Mouse (Mus musculus) lung, adult 18-20 months (tissue): ENCODE results near the gene Pecr.
"Not testable (repeated sequence)": the region's sequence is repeated elsewhere in the genome, so short reads cannot be mapped to it uniquely, and the experiment has no call there.

ENCODE experiments used
- DNase-seq, 2 experiments: peaks; one replicate each; pipeline ENCODE4 v3.0.0; 2022; ENCODE audit warnings: mixed read lengths in 2 of 2

Gene Pecr

GRCm38 (mm10) chr1:72287893-72288292 lies 3.8 kb upstream of the Pecr start:
- no peak for DNase-seq

DNA sequence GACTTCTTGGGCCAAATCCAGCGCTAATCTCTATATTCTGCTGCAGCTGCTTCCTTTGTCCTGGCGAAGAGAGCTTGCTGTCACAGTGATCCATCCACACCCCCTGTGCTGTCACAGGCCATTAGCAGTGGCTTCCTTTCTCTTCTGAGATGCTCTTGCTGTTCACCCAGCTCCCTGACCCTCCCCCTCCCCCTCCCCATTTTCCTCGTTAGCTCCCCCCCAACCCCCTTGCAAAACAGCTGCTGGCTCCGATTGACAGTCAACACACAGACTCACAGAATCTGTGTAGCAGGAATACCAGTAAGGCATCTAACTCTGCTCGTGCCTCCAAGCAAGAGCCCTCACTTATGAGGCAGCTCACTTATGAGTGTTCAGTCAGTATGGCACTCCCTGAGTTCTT lies 2.8 kb upstream of the Pecr start:
- DNase-seq = no peak

- DNase-seq = no peak
Observed at GRCm38 (mm10) chr1:72284539-72284938, 425 bp upstream of the Pecr start.

- DNase-seq = peak in 1 of 2 experiments; percentile 7
Observed at GRCm38 (mm10) chr1:72282604-72283003, 1.5 kb downstream of the Pecr start.

GRCm38 (mm10) chr1:72278085-72278484 lies 6.0 kb downstream of the Pecr start:
- DNase-seq = no peak

- no peak for DNase-seq
Observed at GRCm38 (mm10) chr1:72263099-72263498, 21.0 kb downstream of the Pecr start.

DNA sequence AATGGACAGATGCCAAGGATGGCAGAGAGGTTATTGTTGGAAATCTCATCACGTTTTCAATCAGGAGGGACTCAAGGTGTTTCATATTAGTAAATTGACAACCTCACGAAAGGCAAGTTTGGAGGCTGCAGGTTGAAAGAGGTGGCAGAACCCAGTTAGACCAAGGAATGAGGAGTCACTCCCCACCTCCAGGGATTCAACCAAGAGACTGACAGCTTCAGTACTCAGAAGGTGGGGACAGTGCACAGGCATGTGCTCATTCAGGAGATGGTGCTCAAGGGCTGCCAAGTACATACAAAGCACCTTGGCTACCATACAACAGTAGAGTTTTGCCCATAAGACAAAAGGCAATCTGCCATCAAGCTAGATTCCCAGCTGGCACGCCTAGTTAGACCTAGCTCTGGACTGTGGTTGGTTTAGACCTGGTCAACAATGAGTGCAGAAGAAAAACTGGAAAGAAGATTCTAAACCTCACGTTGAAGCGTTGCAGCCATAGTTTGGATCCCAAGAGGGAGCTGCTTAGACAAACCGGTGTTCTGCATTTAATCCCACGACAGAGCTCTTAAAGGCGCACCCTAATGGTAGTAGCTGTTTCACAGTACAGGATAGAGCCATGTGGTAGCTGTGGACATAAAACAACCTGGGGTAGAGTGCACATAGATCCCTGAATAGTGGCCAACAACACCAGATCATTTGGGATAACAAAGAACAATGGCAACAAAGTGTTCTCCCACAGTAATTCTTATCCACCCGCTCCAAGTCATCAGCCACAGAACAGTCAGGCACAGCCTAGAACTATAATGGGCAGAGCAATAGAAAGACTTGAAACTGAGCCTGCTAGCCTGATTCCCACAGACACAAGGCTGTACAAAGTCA lies 27.5 kb downstream of the Pecr start:
- DNase-seq = no peak

GRCm38 (mm10) chr1:72255854-72256175 lies 28.3 kb downstream of the Pecr start:
- peak in 1 of 2 experiments; percentile 14 for DNase-seq

GRCm38 (mm10) chr1:72255062-72255853 lies 28.9 kb downstream of the Pecr start:
- peak; percentile 46 to 61 for DNase-seq

DNA sequence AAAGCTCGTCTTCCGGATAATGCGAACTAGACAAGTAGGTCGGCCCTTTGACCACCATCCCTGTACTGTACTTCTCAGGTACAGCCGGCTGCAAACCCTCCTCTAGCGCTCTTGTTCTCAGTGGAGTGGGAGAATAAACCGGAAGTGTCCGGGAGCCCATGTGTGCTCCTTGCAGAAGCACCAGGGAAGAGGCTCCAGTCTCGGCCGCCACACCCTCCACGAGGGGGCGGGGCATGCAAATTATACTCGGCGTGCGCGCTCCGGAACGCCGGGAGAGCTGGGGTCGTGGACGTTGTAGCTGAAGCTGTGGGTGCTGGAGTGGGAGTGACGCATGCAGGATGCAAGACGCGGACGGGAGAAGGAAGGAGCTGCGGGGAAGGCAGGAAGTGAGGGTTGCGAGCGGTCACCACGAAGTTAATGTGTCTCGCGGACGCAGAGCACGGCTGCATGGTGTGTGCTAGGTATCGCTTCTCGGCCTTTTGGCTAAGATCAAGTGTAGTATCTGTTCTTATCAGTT lies 29.5 kb downstream of the Pecr start:
- peak; percentile 87 to 91 for DNase-seq

GRCm38 (mm10) chr1:72253881-72254491 lies 30.1 kb downstream of the Pecr start:
- DNase-seq = no peak

DNA sequence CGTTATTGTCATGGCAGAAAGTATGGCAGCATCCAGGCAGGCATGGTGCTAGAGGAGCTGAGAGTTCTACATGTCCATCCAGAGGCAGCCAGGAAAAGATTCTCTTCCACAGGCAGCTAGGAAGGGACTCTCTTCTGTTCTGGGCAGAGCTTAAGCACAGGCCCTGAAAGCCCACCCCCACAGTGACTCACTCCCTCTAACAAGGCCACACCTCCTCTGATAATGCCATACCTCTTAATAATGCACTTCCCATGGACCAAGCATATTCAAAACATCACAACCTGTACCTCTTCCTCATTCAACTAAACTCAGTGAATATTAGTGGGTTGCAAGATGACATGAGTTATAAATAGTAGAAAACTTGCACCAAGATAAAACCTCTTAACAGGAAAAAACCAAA lies 32.3 kb downstream of the Pecr start:
- no peak for DNase-seq

GRCm38 (mm10) chr1:72248226-72248737 lies 35.8 kb downstream of the Pecr start:
- not testable (repeated sequence) for DNase-seq

DNA sequence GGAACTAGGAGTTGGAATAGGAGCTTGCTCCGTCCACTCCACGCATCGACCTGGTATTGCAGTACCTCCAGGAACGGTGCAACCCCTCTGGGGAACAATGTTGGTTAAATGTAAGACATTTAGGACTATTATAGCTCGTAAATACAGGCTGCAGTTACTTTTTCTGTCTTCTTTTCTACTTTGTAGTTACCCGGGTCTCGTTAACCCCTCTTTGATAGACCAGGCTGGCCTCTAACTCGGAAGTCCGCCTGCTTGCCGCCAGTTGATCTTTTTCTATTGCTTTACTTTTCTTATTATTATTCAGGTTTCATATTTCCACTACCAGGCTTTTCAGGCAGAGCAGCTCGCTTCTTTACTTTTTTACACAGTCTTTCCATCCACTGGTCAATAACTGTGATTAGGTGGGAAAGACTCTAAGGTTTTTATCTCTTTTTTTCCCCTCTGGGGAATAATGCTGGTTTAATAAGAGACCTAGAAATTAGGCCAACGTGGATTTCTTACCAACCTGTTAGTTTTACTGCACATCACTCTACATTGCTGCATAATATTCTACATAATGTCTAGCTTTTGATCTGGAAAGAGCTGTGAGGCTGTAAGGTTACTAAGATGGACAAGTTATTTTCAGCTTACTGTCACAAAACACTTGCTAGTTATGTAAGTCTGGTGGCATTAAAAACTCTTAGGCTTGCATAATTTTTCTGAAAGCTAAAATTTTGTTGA lies 39.6 kb downstream of the Pecr start:
- DNase-seq = no peak

- peak; percentile 94 to 97 for DNase-seq
Observed at GRCm38 (mm10) chr1:72243656-72244316, 40.3 kb downstream of the Pecr start.

DNA sequence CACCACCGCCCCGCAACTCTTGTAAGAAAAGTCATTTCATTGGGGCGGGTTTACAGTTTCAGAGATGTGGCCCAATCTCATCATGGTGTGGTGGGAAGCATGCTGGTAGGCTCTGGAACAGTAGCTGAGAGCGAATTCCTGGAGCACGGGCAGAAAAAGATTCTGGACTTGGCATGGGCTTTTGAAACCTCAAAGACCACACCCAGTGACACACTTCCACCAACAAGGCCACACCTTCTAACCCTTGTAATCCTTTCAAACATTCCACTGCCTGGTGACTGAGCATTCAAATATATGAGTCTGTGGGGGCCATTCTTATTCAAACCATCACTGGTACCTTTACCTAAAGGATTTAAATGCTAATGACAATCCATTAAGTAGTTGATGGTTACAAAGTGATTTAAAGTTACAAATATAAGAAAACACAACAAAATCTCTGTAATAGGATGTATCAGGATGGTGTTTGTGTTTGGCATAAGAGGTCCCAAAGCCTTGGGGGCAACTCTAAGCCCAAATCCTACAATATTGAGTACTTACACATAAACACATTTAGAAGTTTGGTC lies 41.5 kb downstream of the Pecr start:
- no peak for DNase-seq

DNA sequence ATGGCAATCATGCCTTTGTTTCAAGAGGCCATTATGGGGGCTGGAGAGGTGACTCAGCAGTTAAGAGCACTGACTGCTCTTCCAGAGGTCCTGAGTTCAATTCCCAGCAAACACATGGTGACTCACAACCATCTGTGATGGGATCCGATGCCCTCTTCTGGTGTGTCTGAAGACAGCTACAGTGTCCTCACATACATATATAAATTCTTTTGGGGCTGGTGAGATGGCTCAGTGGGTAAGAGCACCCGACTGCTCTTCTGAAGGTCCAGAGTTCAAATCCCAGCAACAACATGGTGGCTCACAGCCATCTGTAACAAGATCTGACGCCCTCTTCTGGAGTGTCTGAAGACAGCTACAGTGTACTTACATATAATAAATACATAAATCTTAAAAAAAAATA lies 45.0 kb downstream of the Pecr start:
- not testable (repeated sequence) for DNase-seq

- no peak for DNase-seq
Observed at GRCm38 (mm10) chr1:72238016-72238580, 46.0 kb downstream of the Pecr start.

DNA sequence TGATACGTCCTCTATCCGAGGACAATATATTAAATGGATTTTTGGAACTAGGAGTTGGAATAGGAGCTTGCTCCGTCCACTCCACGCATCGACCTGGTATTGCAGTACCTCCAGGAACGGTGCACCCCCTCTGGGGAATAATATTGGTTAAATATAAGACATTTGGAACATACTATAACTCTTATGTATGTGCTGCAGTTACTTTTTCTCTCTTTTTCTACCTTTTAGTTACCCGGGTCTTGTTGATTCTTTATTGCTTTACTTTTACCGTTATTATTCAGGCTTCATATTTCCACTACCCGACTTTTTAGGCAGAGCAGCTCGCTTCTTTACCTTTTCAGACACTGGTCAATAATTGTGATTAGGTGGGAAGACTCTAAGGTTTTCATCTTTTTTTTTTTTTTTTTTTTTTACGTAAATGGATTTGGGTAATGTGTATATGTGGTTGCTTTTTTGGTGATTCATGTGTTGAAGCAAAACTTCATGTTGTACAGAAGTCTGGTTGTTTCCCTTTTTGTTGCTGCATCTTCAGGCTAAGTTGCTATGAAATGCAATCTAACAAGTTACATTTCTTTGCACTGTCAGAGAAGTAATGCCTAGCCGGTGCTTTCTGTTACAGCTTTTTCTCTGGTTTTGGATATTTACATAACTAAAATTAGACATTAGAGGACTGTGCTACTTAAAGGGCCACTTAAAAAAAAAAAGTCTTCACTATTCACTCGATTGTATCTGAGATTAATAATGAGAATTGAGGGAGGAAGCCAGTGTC lies 46.9 kb downstream of the Pecr start:
- peak; percentile 26 to 46 for DNase-seq

DNA sequence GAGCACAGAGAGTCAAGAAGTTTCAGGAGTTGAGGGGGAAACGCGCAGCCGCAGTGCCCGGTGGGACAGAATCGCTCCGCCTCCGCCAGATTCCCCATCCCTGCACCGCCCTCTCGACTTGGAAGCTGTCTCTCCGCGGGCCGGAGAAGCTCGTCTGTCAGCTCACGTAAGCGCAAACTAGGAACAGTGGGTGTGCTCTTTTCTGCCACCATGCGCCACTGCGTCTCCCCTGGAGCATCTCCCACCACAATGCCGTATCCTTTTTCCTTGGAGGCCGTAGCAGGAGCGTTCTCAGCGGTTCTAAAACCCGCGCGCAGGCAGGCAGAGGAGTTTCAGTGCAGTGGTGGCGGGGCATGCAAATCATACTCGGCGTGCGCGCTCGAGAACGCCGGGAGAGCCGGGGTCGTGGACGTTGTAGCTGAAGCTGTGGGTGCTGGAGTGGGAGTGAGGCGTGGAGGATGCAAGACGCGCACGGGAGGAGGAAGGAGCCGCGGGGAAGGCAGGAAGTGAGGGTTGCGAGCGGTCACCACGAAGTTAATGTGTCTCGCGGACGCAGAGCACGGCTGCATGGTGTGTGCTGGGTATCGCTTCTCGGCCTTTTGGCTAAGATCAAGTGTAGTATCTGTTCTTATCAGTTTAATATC lies 47.6 kb downstream of the Pecr start:
- DNase-seq = peak; percentile 77 to 80
